Mouse (Mus musculus): ENCODE measurements around the gene Olfr692.

Olfr692 gene

GRCm38 (mm10) chr7:105404268-105404667 lies 36.2 kb downstream of the Olfr692 start, which contains the start of gene Cnga4:
Cnga4 (plus strand) TSS chr7:105404568.
- DNase-seq (ENCODE audit: low read depth, low spot score): no peak

DNA sequence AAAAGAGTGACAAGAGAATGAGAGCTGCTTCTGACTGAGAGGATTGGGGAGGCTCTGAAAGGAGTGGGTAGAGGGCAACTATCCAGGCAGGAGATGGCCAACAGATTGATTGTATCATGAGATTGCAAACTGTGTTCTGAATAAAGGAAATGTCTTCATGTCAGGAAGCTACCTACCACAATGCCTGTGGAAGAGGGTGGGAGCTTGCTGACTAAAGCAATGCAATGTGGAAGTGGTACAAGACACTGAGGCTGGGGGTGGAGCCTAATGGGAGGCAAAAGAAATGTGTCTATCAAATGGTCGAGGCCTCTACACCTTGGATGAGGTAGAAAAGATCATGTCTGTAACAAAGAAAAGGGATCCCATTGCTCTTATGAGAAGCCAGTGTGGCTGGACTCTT lies 38.3 kb downstream of the Olfr692 start:
- DNase-seq (ENCODE audit: low read depth, low spot score): no peak

DNA sequence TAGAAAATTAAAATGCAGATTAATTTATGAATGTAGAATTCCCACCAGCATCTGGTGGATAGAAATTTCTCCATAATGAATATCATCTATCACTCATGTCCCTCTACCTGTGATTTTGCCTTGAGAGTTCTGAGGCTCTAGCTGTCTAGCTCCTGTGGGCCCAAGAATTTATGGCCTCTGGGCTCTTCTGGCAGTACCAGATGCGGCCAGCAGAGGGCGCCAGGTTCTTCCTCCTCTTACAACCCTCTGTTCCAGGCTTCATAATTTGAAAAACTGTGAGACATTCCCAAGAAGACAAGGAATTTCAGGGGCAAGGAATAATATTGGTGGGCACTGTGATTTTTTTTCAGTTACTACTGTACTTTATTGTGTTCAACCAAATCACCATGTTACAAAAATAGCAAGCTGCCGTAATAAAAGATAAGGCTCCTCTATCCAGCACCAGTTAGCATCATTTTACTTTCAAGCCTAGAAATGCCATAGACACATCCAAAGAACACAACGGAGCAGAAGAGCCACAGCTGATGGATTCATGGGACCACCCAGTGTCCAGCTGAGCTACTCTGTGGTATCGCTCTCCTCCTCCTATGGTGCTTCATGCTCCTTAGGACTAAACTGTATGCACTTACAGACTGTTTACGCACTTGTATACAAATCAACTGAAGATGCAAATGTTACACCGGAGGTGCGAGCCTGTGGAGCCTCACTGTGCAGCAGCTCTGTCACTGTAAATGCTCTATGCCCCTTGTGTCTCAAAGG lies 44.0 kb downstream of the Olfr692 start:
- DNase-seq (ENCODE audit: low read depth, low spot score): peak; percentile 54

DNA sequence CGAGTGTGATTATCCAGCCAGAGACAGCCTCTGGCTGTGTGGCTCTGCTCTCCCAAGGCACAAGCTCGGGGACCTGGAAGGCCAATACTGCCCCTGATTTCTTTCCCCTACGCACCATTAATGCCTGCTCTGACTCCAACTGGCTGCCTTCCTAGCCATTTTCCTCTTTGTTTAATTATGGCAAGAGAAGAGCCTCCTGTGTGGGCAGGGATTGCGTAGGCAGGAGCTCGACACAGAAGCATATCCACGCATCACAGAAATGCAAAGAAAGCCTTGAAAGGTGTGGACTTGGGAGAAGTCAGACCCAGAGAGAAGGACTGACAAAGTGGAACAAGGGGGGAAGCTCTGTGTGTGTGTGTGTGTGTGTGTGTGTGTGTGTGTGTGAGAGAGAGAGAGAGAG lies 46.4 kb downstream of the Olfr692 start:
- no peak for DNase-seq (ENCODE audit: low read depth, low spot score)

GRCm38 (mm10) chr7:105416529-105416928 lies 48.5 kb downstream of the Olfr692 start:
- DNase-seq (ENCODE audit: low read depth, low spot score): no peak

DNA sequence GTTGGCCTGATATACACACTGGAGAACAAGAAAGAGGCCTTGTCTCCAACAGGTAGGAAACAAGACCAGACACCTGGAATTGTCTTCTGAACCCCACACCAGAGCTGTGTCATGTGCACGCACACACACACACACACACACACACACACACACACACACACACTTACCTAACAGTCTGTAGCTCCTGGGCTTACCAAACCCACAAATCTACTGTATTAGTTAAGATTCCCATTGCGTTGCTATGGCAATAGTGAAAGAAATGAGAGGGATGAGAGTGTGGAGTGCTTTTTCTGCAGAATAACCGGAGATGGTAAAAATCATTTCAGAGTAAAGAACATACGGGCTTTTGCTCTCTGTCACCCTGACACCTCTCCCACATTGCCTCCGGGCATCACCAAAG lies 50.1 kb downstream of the Olfr692 start:
- no peak for DNase-seq (ENCODE audit: low read depth, low spot score)

Measured in A20 (cell line).